Mouse (Mus musculus): ENCODE data around the gene Lmbr1l. TPM values are rescaled to one million over a fixed set of nuclear protein-coding genes. Genes with fewer than 3 reads are reported as not detected.
A peak's percentile ranks its signal among the peaks of the same experiment; 100 is the strongest.
"Not testable (repeated sequence)": the region's sequence is repeated elsewhere in the genome, so short reads cannot be mapped to it uniquely, and the experiment has no call there.

The Lmbr1l gene
- polyA plus RNA-seq, 1 experiment: 33.4 TPM

GRCm38 (mm10) chr15:98934217-98934839, 16.3 kb upstream of the Lmbr1l start, which contains the start of gene Tuba1b:
Gene Tuba1b (minus strand): TSS chr15:98934565.
- Histone ChIP-seq H3K4me2 (ENCODE audit: low read depth) (peak within 1 kb of the TSS; percentile 87), H3ac (ENCODE audit: control insufficient read depth, insufficient read length) (peak within 1 kb of the TSS; percentile 36), H3K27me3 (ENCODE audit: control insufficient read depth, insufficient read depth, insufficient read length) (no peaks in the 10 kb centered on the region), H3K79me2 (ENCODE audit: control insufficient read depth, insufficient read depth) (peaks cover 27% of the 10 kb centered on the region), H3K36me3 (ENCODE audit: control insufficient read depth, insufficient read depth) (peaks cover 18% of the 10 kb centered on the region), H3K4me3 (peak within 1 kb of the TSS; percentile 96)
- TF ChIP-seq MAX (IDR thresholded peaks at IDR 0.05; ENCODE audit: low read depth): peak; percentile 33
- TF ChIP-seq MYOD1 (IDR thresholded peaks at IDR 0.05; ENCODE audit: control insufficient read depth in 1 of 3, insufficient read length in 2 of 3, low read depth in 2 of 3): peak in 1 of 3 experiments; percentile 30
- no peak for TF ChIP-seq CEBPB (IDR thresholded peaks at IDR 0.05; ENCODE audit: insufficient read depth, poor library complexity, severe bottlenecking)
- peak; percentile 30 for TF ChIP-seq E2F4 (IDR thresholded peaks at IDR 0.05; ENCODE audit: insufficient read depth)
- TF ChIP-seq TCF3 (IDR thresholded peaks at IDR 0.05; ENCODE audit: insufficient read length, low read depth): no peak
- TF ChIP-seq POLR2AphosphoS2 (IDR thresholded peaks at IDR 0.05; ENCODE audit: insufficient read length, low read depth): peak; percentile 94
- TF ChIP-seq SRF (IDR thresholded peaks at IDR 0.05; ENCODE audit: control insufficient read depth, insufficient read length, low read depth): no peak
- TF ChIP-seq POLR2A (IDR thresholded peaks at IDR 0.05; ENCODE audit: insufficient read length, low read depth): peak; percentile 85
- peak in 1 of 3 experiments; percentile 66 for TF ChIP-seq MYOG (IDR thresholded peaks at IDR 0.05; ENCODE audit: control insufficient read depth in 1 of 3, insufficient read depth in 1 of 3, insufficient read length in 2 of 3, low read depth in 2 of 3)

- no peaks in the 10 kb centered on the region for H3K27me3 ChIP-seq (ENCODE audit: control insufficient read depth, insufficient read depth, insufficient read length)
- H3K79me2 ChIP-seq (ENCODE audit: control insufficient read depth, insufficient read depth): peaks cover 27% of the 10 kb centered on the region
- peak overlapping the region; percentile 87 for H3K4me2 ChIP-seq (ENCODE audit: low read depth)
- H3ac ChIP-seq (ENCODE audit: control insufficient read depth, insufficient read length): peak overlapping the region; percentile 36
- peak in 1 of 3 experiments; percentile 29 for TF ChIP-seq MYOG (IDR thresholded peaks at IDR 0.05; ENCODE audit: control insufficient read depth in 1 of 3, insufficient read depth in 1 of 3, insufficient read length in 2 of 3, low read depth in 2 of 3)
- no peak for TF ChIP-seq TCF3 (IDR thresholded peaks at IDR 0.05; ENCODE audit: insufficient read length, low read depth)
- TF ChIP-seq CEBPB (IDR thresholded peaks at IDR 0.05; ENCODE audit: insufficient read depth, poor library complexity, severe bottlenecking): no peak
- TF ChIP-seq POLR2AphosphoS2 (IDR thresholded peaks at IDR 0.05; ENCODE audit: insufficient read length, low read depth): peak; percentile 89
- TF ChIP-seq MAX (IDR thresholded peaks at IDR 0.05; ENCODE audit: low read depth): peak; percentile 19
- TF ChIP-seq E2F4 (IDR thresholded peaks at IDR 0.05; ENCODE audit: insufficient read depth): peak; percentile 86
- peak in 1 of 3 experiments; percentile 34 for TF ChIP-seq MYOD1 (IDR thresholded peaks at IDR 0.05; ENCODE audit: control insufficient read depth in 1 of 3, insufficient read length in 2 of 3, low read depth in 2 of 3)
- TF ChIP-seq POLR2A (IDR thresholded peaks at IDR 0.05; ENCODE audit: insufficient read length, low read depth): peak; percentile 73
- peak; percentile 40 for TF ChIP-seq SRF (IDR thresholded peaks at IDR 0.05; ENCODE audit: control insufficient read depth, insufficient read length, low read depth)
- peaks cover 18% of the 10 kb centered on the region for H3K36me3 ChIP-seq (ENCODE audit: control insufficient read depth, insufficient read depth)
- H3K4me3 ChIP-seq: peak overlapping the region; percentile 96
Measured at GRCm38 (mm10) chr15:98933833-98934216, 15.8 kb upstream of the Lmbr1l start.

GRCm38 (mm10) chr15:98933004-98933671, 15.1 kb upstream of the Lmbr1l start:
- H3K4me3 ChIP-seq: peak overlapping the region; percentile 96
- TF ChIP-seq MAX (IDR thresholded peaks at IDR 0.05; ENCODE audit: low read depth) (peak; percentile 45), POLR2AphosphoS2 (IDR thresholded peaks at IDR 0.05; ENCODE audit: insufficient read length, low read depth) (peak; percentile 93), USF1 (IDR thresholded peaks at IDR 0.05; ENCODE audit: low read depth) (peak; percentile 60)
- H3K4me2 ChIP-seq (ENCODE audit: low read depth): peak overlapping the region; percentile 87
- H3K79me2 ChIP-seq (ENCODE audit: control insufficient read depth, insufficient read depth): peaks cover 27% of the 10 kb centered on the region
- peak overlapping the region; percentile 36 for H3ac ChIP-seq (ENCODE audit: control insufficient read depth, insufficient read length)
- not testable (repeated sequence) for H3K27me3 ChIP-seq (ENCODE audit: control insufficient read depth, insufficient read depth, insufficient read length)
- H3K36me3 ChIP-seq (ENCODE audit: control insufficient read depth, insufficient read depth): peaks cover 18% of the 10 kb centered on the region

DNA sequence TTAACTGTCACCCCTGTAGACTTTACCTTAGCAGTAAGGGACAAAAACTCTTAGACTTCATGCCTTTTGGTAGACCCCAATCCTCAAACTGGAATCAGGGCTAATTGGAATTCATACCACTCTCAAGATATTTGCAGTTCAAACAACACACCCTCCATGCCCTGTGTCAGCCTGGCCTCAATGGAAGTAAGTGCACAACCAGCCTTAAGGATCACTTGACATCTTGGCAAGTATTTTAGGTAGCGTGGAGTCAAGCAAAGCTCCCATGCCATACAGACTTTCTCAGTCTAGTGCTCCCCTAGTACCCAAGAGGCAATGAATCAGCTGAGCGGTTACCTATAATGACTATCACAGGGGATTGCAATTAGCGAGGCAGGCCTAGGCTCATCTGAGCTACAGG, 13.0 kb upstream of the Lmbr1l start:
- TF ChIP-seq TCF12 (IDR thresholded peaks at IDR 0.05; ENCODE audit: insufficient read depth, poor library complexity, severe bottlenecking) (no peak), POLR2A (IDR thresholded peaks at IDR 0.05; ENCODE audit: insufficient read length, low read depth) (peak; percentile 53), SRF (IDR thresholded peaks at IDR 0.05; ENCODE audit: control insufficient read depth, insufficient read length, low read depth) (no peak), MYOD1 (IDR thresholded peaks at IDR 0.05; ENCODE audit: control insufficient read depth in 1 of 3, insufficient read length in 2 of 3, low read depth in 2 of 3) (no peak), USF1 (IDR thresholded peaks at IDR 0.05; ENCODE audit: low read depth) (no peak), POLR2AphosphoS2 (IDR thresholded peaks at IDR 0.05; ENCODE audit: insufficient read length, low read depth) (peak; percentile 92), MYOG (IDR thresholded peaks at IDR 0.05; ENCODE audit: control insufficient read depth in 1 of 3, insufficient read depth in 1 of 3, insufficient read length in 2 of 3, low read depth in 2 of 3) (no peak), TCF3 (IDR thresholded peaks at IDR 0.05; ENCODE audit: insufficient read length, low read depth) (no peak)
- no peak overlapping the region for H3K4me3 ChIP-seq
- H3K36me3 ChIP-seq (ENCODE audit: control insufficient read depth, insufficient read depth): peaks cover 18% of the 10 kb centered on the region
- H3ac ChIP-seq (ENCODE audit: control insufficient read depth, insufficient read length): no peak overlapping the region
- peaks cover 27% of the 10 kb centered on the region for H3K79me2 ChIP-seq (ENCODE audit: control insufficient read depth, insufficient read depth)
- peak overlapping the region; percentile 74 for H3K4me2 ChIP-seq (ENCODE audit: low read depth)
- H3K27me3 ChIP-seq (ENCODE audit: control insufficient read depth, insufficient read depth, insufficient read length): no peaks in the 10 kb centered on the region
